Mouse (Mus musculus) liver, postnatal 0 days (tissue): ENCODE measurements around the gene Zbtb37. TPM values are rescaled to one million over a fixed set of nuclear protein-coding genes. Genes with fewer than 3 reads are reported as not detected.
A peak's percentile ranks its signal among the peaks of the same experiment; 100 is the strongest.
"Not testable (repeated sequence)": the region's sequence is repeated elsewhere in the genome, so short reads cannot be mapped to it uniquely, and the experiment has no call there.

ENCODE experiments used
- ATAC-seq: fragments of 200-750 bp; cut with Nextera tagmentation; 2 replicates; pipeline ENCODE4 v1.8.0; 2017; ENCODE audit warnings: mild to moderate bottlenecking, moderate library complexity
- DNase-seq: peaks from one replicate; pipeline ENCODE4 v3.0.0-alpha.2; 2016
- H3K27ac ChIP-seq: fragments of 300-500 bp; sonication (generic); 2 replicates; pipeline ENCODE4 v1.5.1; 2014; ENCODE audit warnings: antibody characterized with exemption, moderate library complexity, mild to moderate bottlenecking, low read depth
- H3K27me3 ChIP-seq: fragments of 300-500 bp; sonication (generic); 2 replicates; pipeline ENCODE4 v1.6.1; 2014; ENCODE audit warnings: low read length, control low read depth, mixed read lengths; ENCODE audit not compliant: insufficient read depth
- H3K36me3 ChIP-seq: fragments of 300-500 bp; sonication (generic); replicated peaks from 2 replicates; pipeline ENCODE4 v1.6.1; 2014; ENCODE audit warnings: mild to moderate bottlenecking, control low read depth, low read length, moderate library complexity, mixed read lengths; ENCODE audit not compliant: insufficient read depth
- H3K4me1 ChIP-seq: fragments of 300-500 bp; sonication (generic); 2 replicates; pipeline ENCODE4 v1.6.1; 2014; ENCODE audit warnings: antibody characterized with exemption, mild to moderate bottlenecking, control low read depth; ENCODE audit not compliant: insufficient read depth
- H3K4me2 ChIP-seq: fragments of 300-500 bp; sonication (generic); 2 replicates; pipeline ENCODE4 v1.6.1; 2014; ENCODE audit warnings: low read depth, mild to moderate bottlenecking, low read length, moderate library complexity, mixed read lengths
- H3K4me3 ChIP-seq: fragments of 300-500 bp; sonication (generic); 2 replicates; pipeline ENCODE4 v1.5.1; 2014; ENCODE audit warnings: low read depth, low read length
- H3K9ac ChIP-seq: fragments of 300-500 bp; sonication (generic); replicated peaks from 2 replicates; pipeline ENCODE4 v1.6.1; 2014; ENCODE audit warnings: mild to moderate bottlenecking, moderate library complexity
- H3K9me3 ChIP-seq: fragments of 300-500 bp; sonication (generic); 2 replicates; pipeline ENCODE4 v1.6.1; 2016; ENCODE audit warnings: mild to moderate bottlenecking, control low read depth, low read length, mixed read lengths
- CTCF ChIP-seq: sonication (generic); IDR thresholded peaks from 2 replicates; pipeline ENCODE4 v1.5.1; 2016; ENCODE audit warnings: antibody characterized with exemption, low read depth
- EP300 ChIP-seq: IDR thresholded peaks from 2 replicates; pipeline ENCODE4 v1.6.1; 2016; ENCODE audit warnings: antibody characterized with exemption, low read depth, mild to moderate bottlenecking
- WGBS: fragments of 180-500 bp; shearing (Covaris S2); extraction: QIAGEN DNeasy Blood & Tissue Kit; methylation state at CpG from one replicate; pipeline ENCODE4 v1.1.7; 2014; ENCODE audit not compliant: insufficient replicate concordance; 5-methylcytosine and 5-hydroxymethylcytosine counted together
- polyA plus RNA-seq: library from polyadenylated mRNA; unstranded; fragments of >200 nt; fragmentation: Nextera tagmentation; extraction: Ambion mirVana; gene quantifications from 2 replicates; pipeline ENCODE4 v1.2.1, GENCODE M21; 2015

Gene Zbtb37
- polyA plus RNA-seq, 1 experiment from 2014 or later, result 2.3 TPM

DNA sequence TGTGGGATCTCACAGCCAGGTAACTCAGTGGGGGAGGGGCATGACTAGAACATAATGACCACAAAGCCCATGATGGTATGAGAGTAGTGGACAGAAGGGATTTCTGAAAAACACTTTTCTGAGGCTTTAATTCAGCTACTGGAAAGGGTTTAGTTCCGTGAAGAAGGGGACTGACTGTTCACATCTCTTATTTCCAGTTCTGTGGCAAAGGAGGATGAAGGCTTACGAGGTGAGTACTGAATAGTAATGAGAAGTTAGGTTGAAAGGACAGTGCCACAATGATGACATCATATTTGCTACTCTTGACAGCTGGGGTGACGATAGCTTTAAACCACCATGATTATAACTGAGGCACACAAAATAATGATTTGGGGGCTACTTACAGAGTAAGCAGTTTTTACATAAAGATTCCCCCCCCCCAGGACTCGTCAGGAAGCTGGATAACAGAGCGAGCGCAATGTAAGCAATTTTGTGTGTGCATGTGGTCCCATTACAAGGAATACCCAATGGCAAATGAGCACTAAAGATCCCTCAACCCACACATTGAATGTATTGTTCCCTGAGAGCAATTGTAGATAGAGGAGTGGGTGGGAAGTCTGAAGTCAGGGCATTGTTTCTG, 1.2 kb upstream of the Zbtb37 start:
- H3K4me3 ChIP-seq, result peak overlapping the region; percentile 81
- H3K4me2 ChIP-seq, result peak overlapping the region; percentile 92
- peak overlapping the region; percentile 82 for H3K9ac ChIP-seq
- H3K4me1 ChIP-seq, result peaks cover 18% of the 10 kb centered on the region
- ATAC-seq, result no peak
- H3K27me3 ChIP-seq, result no peaks in the 10 kb centered on the region
- H3K27ac ChIP-seq, result peak overlapping the region; percentile 95
- H3K36me3 ChIP-seq, result peaks cover 37% of the 10 kb centered on the region
- no peaks in the 10 kb centered on the region for H3K9me3 ChIP-seq
- no peak for TF ChIP-seq EP300
- TF ChIP-seq CTCF, result no peak
- peak; percentile 43 for DNase-seq
- 1% methylated on average over 6 of the region's 6 CpGs for WGBS

DNA sequence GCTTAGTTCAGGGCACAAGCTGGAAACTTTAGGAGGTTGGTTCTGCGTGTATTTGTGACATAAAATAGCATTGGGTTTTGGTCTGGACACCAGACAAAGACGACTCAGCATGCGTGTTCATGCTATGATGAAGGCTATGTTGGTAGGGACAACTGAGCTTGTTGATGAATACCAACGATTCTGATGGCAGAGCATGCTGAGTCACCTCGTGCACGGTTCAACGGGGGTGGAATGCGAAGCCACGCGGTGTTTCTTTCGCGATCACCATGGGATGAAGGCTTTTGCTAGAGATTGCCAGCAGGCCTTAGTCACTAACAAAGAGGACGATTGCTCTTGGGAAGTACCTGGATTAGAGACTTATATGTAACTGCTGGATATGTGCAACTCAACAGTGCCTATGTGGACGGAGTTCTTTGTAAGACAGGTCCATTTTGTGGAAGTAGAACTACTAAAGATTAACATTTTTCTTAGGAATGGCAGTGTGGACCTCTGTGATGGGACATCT, 684 bp upstream of the Zbtb37 start:
- H3K4me2 ChIP-seq, result peak overlapping the region; percentile 92
- WGBS, result under 1% methylated on average over 14 of the region's 14 CpGs
- DNase-seq (no peak), ATAC-seq (peak; percentile 57)
- H3K9me3 ChIP-seq, result no peaks in the 10 kb centered on the region
- peaks cover 38% of the 10 kb centered on the region for H3K36me3 ChIP-seq
- no peak for TF ChIP-seq EP300
- no peak for TF ChIP-seq CTCF
- peak overlapping the region; percentile 95 for H3K27ac ChIP-seq
- H3K4me1 ChIP-seq, result peaks cover 18% of the 10 kb centered on the region
- H3K4me3 ChIP-seq, result peak overlapping the region; percentile 81
- H3K27me3 ChIP-seq, result no peaks in the 10 kb centered on the region
- peak overlapping the region; percentile 82 for H3K9ac ChIP-seq

DNA sequence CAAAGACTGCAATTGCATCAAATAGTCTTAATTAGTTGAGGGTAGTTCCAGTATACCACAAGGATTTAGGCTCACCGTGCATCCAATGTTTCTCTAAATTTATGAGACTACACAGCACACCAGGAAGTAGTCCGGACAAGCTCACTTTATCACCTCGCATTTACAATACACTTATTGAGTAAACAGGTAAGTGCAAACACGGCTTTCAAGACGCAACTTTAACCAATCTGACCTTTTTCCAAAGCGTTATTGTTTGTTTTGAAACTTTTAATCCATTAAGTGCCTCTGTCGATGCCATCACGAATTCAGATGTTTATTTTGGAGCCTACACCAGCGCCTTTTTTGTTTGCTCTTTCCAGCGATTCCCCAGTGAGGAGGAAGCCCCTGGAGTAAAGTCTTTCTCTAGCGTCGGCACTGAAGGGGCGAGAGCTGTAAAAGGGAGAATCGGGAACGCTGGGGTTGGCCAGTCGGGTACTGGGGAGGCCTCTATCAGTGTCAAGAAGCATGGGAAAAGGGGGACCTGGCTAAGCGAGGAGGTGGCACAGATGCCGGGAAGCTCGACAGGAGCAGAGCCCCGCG, 704 bp downstream of the Zbtb37 start:
- H3K4me3 ChIP-seq, result peak overlapping the region; percentile 81
- H3K27me3 ChIP-seq, result no peaks in the 10 kb centered on the region
- WGBS, result 2% methylated on average over 19 of the region's 21 CpGs
- ATAC-seq (no peak), DNase-seq (no peak)
- H3K36me3 ChIP-seq, result peaks cover 29% of the 10 kb centered on the region
- H3K27ac ChIP-seq, result peak overlapping the region; percentile 95
- no peaks in the 10 kb centered on the region for H3K9me3 ChIP-seq
- peak overlapping the region; percentile 82 for H3K9ac ChIP-seq
- H3K4me2 ChIP-seq, result peak overlapping the region; percentile 84
- peaks cover 18% of the 10 kb centered on the region for H3K4me1 ChIP-seq
- TF ChIP-seq EP300 (no peak), CTCF (no peak)

DNA sequence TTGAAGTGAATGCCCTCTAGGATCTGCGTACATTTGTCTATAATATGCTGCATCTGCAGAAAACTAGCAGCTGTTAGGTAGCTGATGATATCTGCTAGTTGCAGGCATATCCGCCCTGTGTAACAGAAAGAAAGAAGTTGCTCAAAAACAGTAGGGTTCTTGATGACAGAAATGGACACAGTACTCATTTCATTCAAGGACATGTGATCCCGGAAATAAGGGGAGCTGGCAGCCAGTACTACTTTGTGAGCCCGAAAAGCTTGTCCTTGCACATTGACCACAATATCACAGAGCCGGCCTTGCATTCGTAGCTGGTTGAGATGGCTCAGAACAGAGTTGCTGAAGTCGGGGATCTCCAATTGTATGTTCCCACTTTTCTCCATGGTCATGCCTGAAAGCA, 2.3 kb downstream of the Zbtb37 start:
- H3K9ac ChIP-seq, result no peak overlapping the region

DNA sequence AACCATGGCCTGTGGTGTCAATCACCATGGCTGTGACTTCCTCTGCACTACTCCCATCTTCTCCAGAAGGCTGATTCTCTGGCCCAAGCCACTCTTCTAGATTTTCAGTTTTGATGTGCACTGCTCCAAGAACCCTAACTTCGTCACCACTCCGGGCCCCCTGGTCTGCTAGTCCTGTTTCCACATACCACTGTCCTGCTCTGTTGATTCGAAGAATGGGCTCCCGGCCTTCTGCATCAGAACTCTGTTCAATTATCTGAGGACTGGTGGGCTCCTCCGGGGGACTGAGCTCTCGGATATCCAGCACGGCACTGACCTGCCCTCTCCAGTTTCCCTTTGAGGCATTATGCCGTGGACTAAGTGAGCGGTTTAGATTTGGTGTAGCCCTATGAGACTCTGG, 2.8 kb downstream of the Zbtb37 start:
- H3K4me3 ChIP-seq, result no peak overlapping the region
- no peaks in the 10 kb centered on the region for H3K27me3 ChIP-seq
- peaks cover 16% of the 10 kb centered on the region for H3K4me1 ChIP-seq
- H3K9ac ChIP-seq, result no peak overlapping the region
- WGBS, result 87% methylated on average over 9 of the region's 9 CpGs
- H3K36me3 ChIP-seq, result peaks cover 12% of the 10 kb centered on the region
- TF ChIP-seq EP300 (no peak), CTCF (no peak)
- no peak overlapping the region for H3K4me2 ChIP-seq
- DNase-seq (no peak), ATAC-seq (no peak)
- no peaks in the 10 kb centered on the region for H3K9me3 ChIP-seq
- H3K27ac ChIP-seq, result no peak overlapping the region

More for the DNA sequence above, 2.3 kb downstream of the Zbtb37 start:
- Histone ChIP-seq H3K4me1 (peaks cover 16% of the 10 kb centered on the region), H3K4me3 (no peak overlapping the region), H3K4me2 (no peak overlapping the region), H3K36me3 (peaks cover 14% of the 10 kb centered on the region), H3K9me3 (no peaks in the 10 kb centered on the region), H3K27me3 (no peaks in the 10 kb centered on the region), H3K27ac (no peak overlapping the region)
- DNase-seq (no peak), ATAC-seq (no peak)
- no peak for TF ChIP-seq CTCF
- TF ChIP-seq EP300, result no peak
- WGBS, result 73% methylated on average over 7 of the region's 7 CpGs

DNA sequence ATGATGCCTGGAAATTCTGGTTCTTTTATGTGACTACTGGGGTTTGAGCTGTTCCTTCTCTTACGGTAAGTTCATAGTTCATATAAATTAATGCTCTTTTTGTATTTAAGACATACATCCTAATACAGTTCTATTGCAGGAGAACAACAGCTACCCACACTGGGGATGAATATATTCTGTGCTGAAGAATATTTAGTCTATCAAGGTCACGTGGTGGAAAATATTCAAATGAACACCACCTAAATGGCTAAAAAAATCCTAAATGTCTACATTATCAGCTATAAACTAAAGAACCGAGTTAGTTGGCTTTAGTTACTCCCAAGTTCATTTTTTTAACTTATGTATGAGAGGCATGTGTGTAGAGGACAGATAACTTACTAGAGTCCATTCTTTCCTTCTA, 4.6 kb downstream of the Zbtb37 start:
- Histone ChIP-seq H3K9me3 (no peaks in the 10 kb centered on the region), H3K27me3 (no peaks in the 10 kb centered on the region), H3K9ac (no peak overlapping the region), H3K36me3 (peaks cover 3% of the 10 kb centered on the region; the same call in 1 of the 2 replicates), H3K27ac (no peak overlapping the region), H3K4me3 (no peak overlapping the region), H3K4me2 (no peak overlapping the region), H3K4me1 (peaks cover 8% of the 10 kb centered on the region; the same call in 1 of the 2 replicates)
- DNase-seq (no peak), ATAC-seq (no peak)
- WGBS, result 80% methylated on average over 3 of the region's 3 CpGs
- TF ChIP-seq EP300 (no peak), CTCF (no peak)

DNA sequence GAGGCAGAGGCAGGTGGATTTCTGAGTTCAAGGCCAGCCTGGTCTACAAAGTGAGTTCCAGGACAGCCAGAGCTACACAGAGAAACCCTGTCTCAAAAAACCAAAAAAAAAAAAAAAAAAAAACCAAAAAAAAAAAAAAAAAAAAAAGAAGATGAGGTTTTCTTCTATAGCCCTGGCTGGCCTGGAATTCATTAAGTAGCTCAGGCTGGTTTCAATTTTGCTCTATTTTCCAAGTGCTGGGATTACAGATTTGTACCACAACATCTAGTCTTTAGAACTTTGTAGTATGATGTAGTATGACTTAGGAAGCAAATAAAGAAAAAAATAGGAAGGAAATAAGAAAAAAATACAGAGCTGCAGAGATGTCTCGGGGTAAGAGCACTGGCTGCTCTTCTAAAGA, 6.2 kb downstream of the Zbtb37 start:
- not testable (repeated sequence) for ATAC-seq, H3K27ac ChIP-seq, H3K9me3 ChIP-seq, H3K4me1 ChIP-seq, H3K9ac ChIP-seq, DNase-seq, H3K4me3 ChIP-seq, H3K27me3 ChIP-seq, H3K36me3 ChIP-seq, H3K4me2 ChIP-seq
- 83% methylated on average over 1 of the region's 1 CpGs for WGBS
